ENCODE assay signal across 15 mouse cellular contexts in the genomic region with DNA sequence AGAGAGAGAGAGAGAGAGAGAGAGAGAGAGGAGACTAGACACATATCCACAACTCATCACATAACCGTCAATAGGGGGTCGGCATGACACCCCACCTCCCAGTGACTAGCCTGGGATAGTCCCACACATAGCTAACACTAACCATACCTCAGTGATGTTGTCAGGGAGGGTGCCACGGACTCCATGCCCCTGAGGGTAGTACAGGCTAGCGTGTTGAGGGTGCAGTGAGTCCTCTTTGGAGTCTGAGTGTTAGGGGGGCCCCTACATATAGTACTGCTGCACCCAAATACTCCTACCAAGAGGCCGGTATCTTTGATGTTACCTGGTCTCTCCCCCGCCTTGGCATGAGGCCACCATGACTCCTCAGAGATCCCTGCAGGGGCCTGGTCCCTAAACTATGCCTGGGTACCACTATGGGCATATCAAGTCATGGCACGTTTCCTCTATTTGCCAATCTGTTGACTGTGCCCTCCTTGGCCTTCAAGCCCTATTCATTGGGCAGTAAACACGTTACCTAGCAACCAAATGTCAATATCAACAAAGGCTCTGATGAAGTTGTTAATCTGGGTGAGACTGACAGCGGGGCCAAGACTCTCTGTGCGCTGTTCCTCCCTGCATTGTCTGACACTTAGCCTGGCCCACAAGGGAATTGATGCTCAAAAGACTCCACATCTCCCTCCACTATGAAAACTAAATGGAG.
A peak's percentile ranks its signal among the peaks of the same experiment; 100 is the strongest.
DNase-seq lines count a peak whose midpoint lies in the region; ATAC-seq and TF ChIP-seq lines count a peak whose summit lies in the region.
"Had no signal": no experiment of that assay in that cellular context is flagged by ENCODE, and none has a peak within 500 bp of the region (broad histone marks: within the 10 kb centered on the region; RNA-seq: fewer than 3 reads in every experiment).

No protein-coding gene starts in this region.

- no peak overlapping the region for H3K4me2 ChIP-seq in lung, postnatal 0 days (replicated peaks; ENCODE audit: low read depth, low read length)
- H3K4me2 ChIP-seq in hindbrain, embryonic 11.5 days (replicated peaks; ENCODE audit: low read depth, low read length), result no peak overlapping the region
- H3K4me2 ChIP-seq in midbrain, embryonic 12.5 days (replicated peaks), result no peak overlapping the region
- H3K4me2 ChIP-seq in kidney, embryonic 14.5 days (replicated peaks; ENCODE audit: low read depth, low read length), result no peak overlapping the region
- H3K4me2 ChIP-seq: heart, embryonic 15.5 days; limb, embryonic 13.5 days had no signal

- no peak overlapping the region for H3K27ac ChIP-seq in lung, postnatal 0 days (ENCODE audit: low read length)
- H3K27ac ChIP-seq in hindbrain, embryonic 11.5 days (ENCODE audit: low read depth, low read length), result no peak overlapping the region
- H3K27ac ChIP-seq in midbrain, embryonic 12.5 days (replicated peaks), result no peak overlapping the region
- no peak overlapping the region for H3K27ac ChIP-seq in kidney, embryonic 14.5 days (ENCODE audit: low read depth, low read length)
- H3K27ac ChIP-seq: heart, embryonic 15.5 days; limb, embryonic 13.5 days had no signal

- intact Hi-C loops in left cerebral cortex, postnatal 25 days (cut with DNase I), result no loop called here

- 73% methylated on average over 10 of the region's 10 CpGs for WGBS in lung, postnatal 0 days
- WGBS in hindbrain, embryonic 11.5 days, result 69% methylated on average over 10 of the region's 10 CpGs
- WGBS in midbrain, embryonic 12.5 days, result 58% methylated on average over 10 of the region's 10 CpGs
- WGBS in kidney, embryonic 14.5 days, result 77% methylated on average over 10 of the region's 10 CpGs

- TF ChIP-seq CTCF in lung, postnatal 0 days (IDR thresholded peaks at IDR 0.05), result no peak

- 0 out of 2 replicates have a peak, but pooled peaks have one; percentile 12 for ATAC-seq in lung, postnatal 0 days
- ATAC-seq in hindbrain, embryonic 11.5 days (ENCODE audit: low FRiP score), result peak; percentile 84
- peak; percentile 89 for ATAC-seq in midbrain, embryonic 12.5 days (ENCODE audit: low FRiP score, low read depth)
- ATAC-seq in kidney, embryonic 14.5 days (ENCODE audit: low FRiP score, low TSS enrichment), result no peak

- H3K4me1 ChIP-seq in lung, postnatal 0 days (ENCODE audit: insufficient read depth, low read depth, low read length), result no peaks in the 10 kb centered on the region
- H3K4me1 ChIP-seq in hindbrain, embryonic 11.5 days (replicated peaks; ENCODE audit: control insufficient read depth, insufficient read depth, low read length), result 0 out of 2 replicates have a peak, but pooled peaks cover 3% of the 10 kb centered on the region
- peaks cover 7% of the 10 kb centered on the region; the same call in 1 of the 2 replicates for H3K4me1 ChIP-seq in midbrain, embryonic 12.5 days
- no peaks in the 10 kb centered on the region for H3K4me1 ChIP-seq in kidney, embryonic 14.5 days (ENCODE audit: control insufficient read depth, insufficient read depth, low read length)
- H3K4me1 ChIP-seq: heart, embryonic 15.5 days; limb, embryonic 13.5 days had no signal

- DNase-seq in lung, postnatal 0 days (ENCODE audit: low spot score), result no peak
- DNase-seq in lung, postnatal 4 days, result no peak
- peak; percentile 59 for DNase-seq in hindbrain, embryonic 11.5 days (ENCODE audit: low spot score)
- no peak for DNase-seq in kidney, adult 11 months
- DNase-seq in left cerebral cortex, postnatal 25 days (ENCODE audit: low spot score in 2 of 2), result no peak
- DNase-seq: adrenal gland, postnatal 14 days; cerebellum, postnatal 10 days; kidney, postnatal 14 days; lung, postnatal 36 days had no signal

- no peak overlapping the region for H3K4me3 ChIP-seq in lung, postnatal 0 days (ENCODE audit: low read depth, low read length)
- no peak overlapping the region for H3K4me3 ChIP-seq in hindbrain, embryonic 11.5 days (ENCODE audit: low read depth, low read length)
- H3K4me3 ChIP-seq in midbrain, embryonic 12.5 days, result no peak overlapping the region
- H3K4me3 ChIP-seq in kidney, embryonic 14.5 days (ENCODE audit: low read length), result no peak overlapping the region
- H3K4me3 ChIP-seq: heart, embryonic 15.5 days; limb, embryonic 13.5 days; myocyte had no signal

- TF ChIP-seq EP300 in lung, postnatal 0 days (IDR thresholded peaks at IDR 0.05), result no peak

- H3K36me3 ChIP-seq in lung, postnatal 0 days (ENCODE audit: insufficient read depth, low read length), result no peaks in the 10 kb centered on the region
- H3K36me3 ChIP-seq in hindbrain, embryonic 11.5 days (ENCODE audit: control insufficient read depth, insufficient read depth, low read length), result no peaks in the 10 kb centered on the region
- no peaks in the 10 kb centered on the region for H3K36me3 ChIP-seq in midbrain, embryonic 12.5 days
- no peaks in the 10 kb centered on the region for H3K36me3 ChIP-seq in kidney, embryonic 14.5 days (ENCODE audit: control insufficient read depth, insufficient read depth, low read length)
- H3K36me3 ChIP-seq: G1E; heart, embryonic 15.5 days; limb, embryonic 13.5 days had no signal

- H3K9me3 ChIP-seq in lung, postnatal 0 days (ENCODE audit: low read length), result no peaks in the 10 kb centered on the region
- H3K9me3 ChIP-seq in hindbrain, embryonic 11.5 days (ENCODE audit: control insufficient read depth, low read length), result no peaks in the 10 kb centered on the region
- H3K9me3 ChIP-seq in midbrain, embryonic 12.5 days, result 0 out of 2 replicates have a peak, but pooled peaks cover 3% of the 10 kb centered on the region
- peaks cover 9% of the 10 kb centered on the region for H3K9me3 ChIP-seq in kidney, embryonic 14.5 days (ENCODE audit: control insufficient read depth, low read length)
- H3K9me3 ChIP-seq: heart, embryonic 15.5 days had no signal

- H3K27me3 ChIP-seq in lung, postnatal 0 days (replicated peaks; ENCODE audit: insufficient read depth, low read length), result no peaks in the 10 kb centered on the region
- no peaks in the 10 kb centered on the region; the same call in 1 of the 2 replicates for H3K27me3 ChIP-seq in hindbrain, embryonic 11.5 days (ENCODE audit: control insufficient read depth, insufficient read depth, low read length)
- peaks cover 58% of the 10 kb centered on the region for H3K27me3 ChIP-seq in midbrain, embryonic 12.5 days
- no peaks in the 10 kb centered on the region for H3K27me3 ChIP-seq in kidney, embryonic 14.5 days (ENCODE audit: control insufficient read depth, insufficient read depth, low read length)
- H3K27me3 ChIP-seq: heart, embryonic 15.5 days; limb, embryonic 13.5 days had no signal

- no peak overlapping the region for H3K9ac ChIP-seq in lung, postnatal 0 days (replicated peaks; ENCODE audit: low read depth)
- no peak overlapping the region for H3K9ac ChIP-seq in hindbrain, embryonic 11.5 days (ENCODE audit: low read depth, low read length)
- no peak overlapping the region for H3K9ac ChIP-seq in midbrain, embryonic 12.5 days (replicated peaks)
- no peak overlapping the region for H3K9ac ChIP-seq in kidney, embryonic 14.5 days (ENCODE audit: low read depth, low read length)
- H3K9ac ChIP-seq: heart, embryonic 15.5 days; limb, embryonic 13.5 days had no signal
